Mouse (Mus musculus) megakaryocyte, embryonic 14.5 days (primary cell): ENCODE measurements around the gene Sept5.

Experiments used
- FLI1 ChIP-seq: IDR thresholded peaks from 2 replicates; pipeline ENCODE4 v1.6.1; 2012; ENCODE audit warnings: low read length, inconsistent platforms, mixed read lengths
- GATA1 ChIP-seq: IDR thresholded peaks from 3 replicates; pipeline ENCODE4 v1.6.1; 2012; ENCODE audit warnings: mixed read lengths, low read length, inconsistent platforms, borderline replicate concordance

DNA sequence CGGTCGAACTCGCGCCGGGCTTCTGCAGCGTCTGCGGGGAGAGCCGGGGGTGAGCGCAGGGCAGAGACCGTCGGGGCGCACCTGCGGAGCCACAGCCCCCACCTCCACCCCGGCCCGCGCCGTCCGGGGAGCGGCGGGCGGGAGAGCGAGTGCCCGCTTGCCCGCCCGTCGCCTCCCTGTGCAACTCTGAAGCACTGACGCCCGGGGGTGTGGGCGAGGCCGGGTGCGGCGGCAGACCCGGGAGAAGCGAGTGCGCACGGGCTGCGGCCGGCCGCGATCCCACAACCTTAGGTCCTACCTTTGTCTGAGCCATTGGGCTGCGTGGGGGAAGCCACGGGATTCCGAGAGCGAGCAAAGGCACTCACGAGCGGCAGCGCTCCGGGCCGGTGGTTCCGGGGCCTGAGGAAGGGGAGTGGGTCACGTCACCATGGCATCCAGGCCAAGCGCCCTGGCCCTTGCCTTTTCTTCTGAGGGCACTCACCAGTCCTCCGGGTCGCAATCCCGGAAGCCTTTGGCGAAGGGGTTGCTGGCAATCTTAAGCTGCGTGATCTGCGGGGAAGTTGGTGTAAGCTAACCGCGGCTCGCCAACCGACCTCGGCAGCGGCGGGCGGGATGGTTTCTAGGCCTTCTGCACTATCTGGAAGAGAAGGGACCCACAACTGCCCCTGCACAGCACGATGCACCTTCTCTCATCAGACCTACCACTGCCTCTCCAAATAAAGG lies 47.2 kb downstream of the Sept5 start:
- TF ChIP-seq GATA1 (no peak), FLI1 (no peak)
